Mouse (Mus musculus): ENCODE measurements at regions not wholly inside any gene's neighbourhood (a gene's known extent, or its start where the extent isn't known, plus 50 kb on each side); places are given as distances from the start of the nearest gene placed in this dataset.
A peak's percentile ranks its signal among the peaks of the same experiment; 100 is the strongest.

- no peak for TF ChIP-seq CTCF (IDR thresholded peaks at IDR 0.05; ENCODE audit: extremely low read depth, insufficient read depth, low read length)
- no peak for TF ChIP-seq POLR2A (IDR thresholded peaks at IDR 0.05; ENCODE audit: extremely low read depth, insufficient read depth, low read length)
- H3K4me1 ChIP-seq (ENCODE audit: control insufficient read depth, insufficient read depth, low read length): no peaks in the 10 kb centered on the region
- no peak overlapping the region for H3K4me3 ChIP-seq (ENCODE audit: insufficient read depth, low read length)
- H3K27ac ChIP-seq (ENCODE audit: insufficient read depth, low read length): no peak overlapping the region
Measured at GRCm38 (mm10) chr11:17651389-17652156, 302.1 kb downstream of the Etaa1 start.

- no peaks in the 10 kb centered on the region for H3K4me1 ChIP-seq (ENCODE audit: control insufficient read depth, insufficient read depth, low read length)
- no peak overlapping the region for H3K27ac ChIP-seq (ENCODE audit: insufficient read depth, low read length)
- TF ChIP-seq CTCF (IDR thresholded peaks at IDR 0.05; ENCODE audit: extremely low read depth, insufficient read depth, low read length) (no peak), POLR2A (IDR thresholded peaks at IDR 0.05; ENCODE audit: extremely low read depth, insufficient read depth, low read length) (no peak)
- H3K4me3 ChIP-seq (ENCODE audit: insufficient read depth, low read length): no peak overlapping the region
Measured at GRCm38 (mm10) chr11:17655840-17656239, 297.8 kb downstream of the Etaa1 start.

- no peak for TF ChIP-seq POLR2A (IDR thresholded peaks at IDR 0.05; ENCODE audit: extremely low read depth, insufficient read depth, low read length)
- no peak for TF ChIP-seq CTCF (IDR thresholded peaks at IDR 0.05; ENCODE audit: extremely low read depth, insufficient read depth, low read length)
- Histone ChIP-seq H3K4me3 (ENCODE audit: insufficient read depth, low read length) (no peak overlapping the region), H3K4me1 (ENCODE audit: control insufficient read depth, insufficient read depth, low read length) (no peaks in the 10 kb centered on the region), H3K27ac (ENCODE audit: insufficient read depth, low read length) (no peak overlapping the region)
Measured at GRCm38 (mm10) chr11:17657720-17658119, 296.0 kb downstream of the Etaa1 start.

- Histone ChIP-seq H3K4me1 (ENCODE audit: control insufficient read depth, insufficient read depth, low read length) (no peaks in the 10 kb centered on the region), H3K27ac (ENCODE audit: insufficient read depth, low read length) (no peak overlapping the region), H3K4me3 (ENCODE audit: insufficient read depth, low read length) (no peak overlapping the region)
- TF ChIP-seq POLR2A (IDR thresholded peaks at IDR 0.05; ENCODE audit: extremely low read depth, insufficient read depth, low read length): no peak
- TF ChIP-seq CTCF (IDR thresholded peaks at IDR 0.05; ENCODE audit: extremely low read depth, insufficient read depth, low read length): no peak
Measured at GRCm38 (mm10) chr11:17658289-17658688, 295.4 kb downstream of the Etaa1 start.

GRCm38 (mm10) chr11:17658717-17659116 is 295.0 kb downstream of the Etaa1 start:
- H3K4me1 ChIP-seq (ENCODE audit: control insufficient read depth, insufficient read depth, low read length): no peaks in the 10 kb centered on the region
- H3K4me3 ChIP-seq (ENCODE audit: insufficient read depth, low read length): no peak overlapping the region
- H3K27ac ChIP-seq (ENCODE audit: insufficient read depth, low read length): no peak overlapping the region
- TF ChIP-seq POLR2A (IDR thresholded peaks at IDR 0.05; ENCODE audit: extremely low read depth, insufficient read depth, low read length): no peak
- TF ChIP-seq CTCF (IDR thresholded peaks at IDR 0.05; ENCODE audit: extremely low read depth, insufficient read depth, low read length): no peak

- Histone ChIP-seq H3K4me3 (ENCODE audit: insufficient read depth, low read length) (no peak overlapping the region), H3K4me1 (ENCODE audit: control insufficient read depth, insufficient read depth, low read length) (no peaks in the 10 kb centered on the region), H3K27ac (ENCODE audit: insufficient read depth, low read length) (no peak overlapping the region)
- TF ChIP-seq POLR2A (IDR thresholded peaks at IDR 0.05; ENCODE audit: extremely low read depth, insufficient read depth, low read length) (no peak), CTCF (IDR thresholded peaks at IDR 0.05; ENCODE audit: extremely low read depth, insufficient read depth, low read length) (no peak)
Measured at GRCm38 (mm10) chr11:17663893-17664292, 289.8 kb downstream of the Etaa1 start.

- no peak overlapping the region for H3K4me3 ChIP-seq (ENCODE audit: insufficient read depth, low read length)
- H3K27ac ChIP-seq (ENCODE audit: insufficient read depth, low read length): no peak overlapping the region
- no peaks in the 10 kb centered on the region for H3K4me1 ChIP-seq (ENCODE audit: control insufficient read depth, insufficient read depth, low read length)
Measured at GRCm38 (mm10) chr11:17665624-17666552, 287.8 kb downstream of the Etaa1 start.

GRCm38 (mm10) chr11:17680998-17681397 is 272.7 kb downstream of the Etaa1 start:
- Histone ChIP-seq H3K4me3 (ENCODE audit: insufficient read depth, low read length) (no peak overlapping the region), H3K27ac (ENCODE audit: insufficient read depth, low read length) (no peak overlapping the region), H3K4me1 (ENCODE audit: control insufficient read depth, insufficient read depth, low read length) (no peaks in the 10 kb centered on the region)
- TF ChIP-seq CTCF (IDR thresholded peaks at IDR 0.05; ENCODE audit: extremely low read depth, insufficient read depth, low read length) (no peak), POLR2A (IDR thresholded peaks at IDR 0.05; ENCODE audit: extremely low read depth, insufficient read depth, low read length) (no peak)

More at GRCm38 (mm10) chr11:17665624-17666552, 287.8 kb downstream of the Etaa1 start:
- TF ChIP-seq POLR2A (IDR thresholded peaks at IDR 0.05; ENCODE audit: extremely low read depth, insufficient read depth, low read length) (no peak), CTCF (IDR thresholded peaks at IDR 0.05; ENCODE audit: extremely low read depth, insufficient read depth, low read length) (no peak)

GRCm38 (mm10) chr11:17685711-17686113 is 268.0 kb downstream of the Etaa1 start:
- TF ChIP-seq CTCF (IDR thresholded peaks at IDR 0.05; ENCODE audit: extremely low read depth, insufficient read depth, low read length) (peak; percentile 45; the same call in 1 of the 2 replicates), POLR2A (IDR thresholded peaks at IDR 0.05; ENCODE audit: extremely low read depth, insufficient read depth, low read length) (no peak)
- H3K27ac ChIP-seq (ENCODE audit: insufficient read depth, low read length): no peak overlapping the region
- no peaks in the 10 kb centered on the region for H3K4me1 ChIP-seq (ENCODE audit: control insufficient read depth, insufficient read depth, low read length)
- no peak overlapping the region for H3K4me3 ChIP-seq (ENCODE audit: insufficient read depth, low read length)
